Mouse (Mus musculus): ENCODE data around the gene Usp19. TPM values are rescaled to one million over a fixed set of nuclear protein-coding genes. Genes with fewer than 3 reads are reported as not detected.

Usp19 gene
- polyA plus RNA-seq, 1 experiment from 2014 or later = 84.2 TPM

DNA sequence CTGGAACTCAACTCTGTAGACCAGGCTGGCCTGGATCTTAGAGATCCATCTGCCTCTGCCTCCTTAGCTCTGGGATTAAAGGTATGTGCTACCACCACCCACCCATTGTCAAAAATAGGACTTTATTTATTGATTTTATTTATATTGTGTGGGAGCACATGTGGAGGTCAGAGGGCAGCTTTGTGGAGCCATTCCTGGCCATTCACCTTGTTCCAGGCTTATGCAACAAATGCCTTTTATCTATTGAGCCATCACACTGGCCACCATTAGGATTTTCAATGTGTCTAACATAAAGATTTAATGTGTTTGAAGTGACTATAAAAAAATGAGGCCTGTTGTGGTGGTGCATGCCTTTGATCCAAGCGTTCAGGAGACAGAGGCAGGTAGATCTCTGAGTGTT, 41.1 kb downstream of the Usp19 start:
- Histone ChIP-seq H3K4me2 (no peak overlapping the region), H3K4me3 (no peak overlapping the region), H3K27ac (ENCODE audit: poor library complexity, severe bottlenecking) (no peak overlapping the region), H3K9ac (no peak overlapping the region), H3K4me1 (replicated peaks) (no peaks in the 10 kb centered on the region), H3K27me3 (replicated peaks) (no peaks in the 10 kb centered on the region), H3K9me3 (replicated peaks) (no peaks in the 10 kb centered on the region), H3K36me3 (peaks cover 83% of the 10 kb centered on the region)
- WGBS = 95% methylated on average over 1 of the region's 1 CpGs
- ATAC-seq (ENCODE audit: insufficient number of reproducible peaks, low FRiP score) = no peak

DNA sequence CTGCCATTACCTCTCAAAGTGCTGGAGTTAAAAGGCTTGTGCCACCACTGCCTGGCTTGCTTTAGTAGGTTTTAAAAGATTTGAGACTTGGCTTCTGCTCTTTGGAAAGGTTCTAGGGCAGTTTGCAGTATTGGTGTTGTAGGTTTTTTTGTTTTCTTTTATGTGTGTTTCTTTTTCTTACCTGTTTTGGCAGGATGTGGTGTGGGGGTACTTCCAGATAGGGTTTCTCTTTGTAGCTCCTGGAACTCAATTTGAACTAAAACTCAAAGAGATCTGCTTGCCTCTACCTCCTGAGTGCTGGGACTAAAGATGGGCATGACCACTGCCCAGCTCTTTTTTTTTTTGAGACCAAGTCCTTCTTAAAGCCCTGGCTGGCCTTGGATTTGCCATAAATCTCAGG, 50.4 kb downstream of the Usp19 start:
- H3K4me1 ChIP-seq (replicated peaks) = no peaks in the 10 kb centered on the region
- no peak overlapping the region for H3K27ac ChIP-seq (ENCODE audit: poor library complexity, severe bottlenecking)
- H3K4me3 ChIP-seq = no peak overlapping the region
- H3K36me3 ChIP-seq = peaks cover 89% of the 10 kb centered on the region
- H3K27me3 ChIP-seq (replicated peaks) = no peaks in the 10 kb centered on the region
- H3K9me3 ChIP-seq (replicated peaks) = no peaks in the 10 kb centered on the region
- no peak overlapping the region for H3K4me2 ChIP-seq
- no peak overlapping the region for H3K9ac ChIP-seq
- ATAC-seq (ENCODE audit: insufficient number of reproducible peaks, low FRiP score) = no peak

DNA sequence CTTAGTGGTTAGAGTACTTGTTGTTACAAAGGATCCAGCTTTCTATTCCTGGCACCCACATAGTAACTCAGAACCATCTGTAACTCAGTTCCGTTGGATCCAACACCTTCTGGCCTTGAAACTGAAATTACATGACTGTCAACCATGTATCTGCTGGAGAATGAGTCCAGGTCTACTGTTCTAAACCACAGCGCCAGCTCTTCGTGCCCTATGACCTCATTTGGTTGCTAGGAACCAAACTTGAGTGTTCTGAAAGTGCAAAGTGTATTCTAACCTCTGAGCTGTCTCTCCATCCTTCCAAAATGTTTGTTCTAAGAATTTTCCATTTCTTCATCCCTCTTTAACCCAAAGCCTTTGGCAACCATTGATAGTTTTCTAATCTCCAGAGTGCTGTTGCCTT, 55.6 kb downstream of the Usp19 start:
- H3K9ac ChIP-seq = no peak overlapping the region
- no peak overlapping the region for H3K27ac ChIP-seq (ENCODE audit: poor library complexity, severe bottlenecking)
- no peak for ATAC-seq (ENCODE audit: insufficient number of reproducible peaks, low FRiP score)

DNA sequence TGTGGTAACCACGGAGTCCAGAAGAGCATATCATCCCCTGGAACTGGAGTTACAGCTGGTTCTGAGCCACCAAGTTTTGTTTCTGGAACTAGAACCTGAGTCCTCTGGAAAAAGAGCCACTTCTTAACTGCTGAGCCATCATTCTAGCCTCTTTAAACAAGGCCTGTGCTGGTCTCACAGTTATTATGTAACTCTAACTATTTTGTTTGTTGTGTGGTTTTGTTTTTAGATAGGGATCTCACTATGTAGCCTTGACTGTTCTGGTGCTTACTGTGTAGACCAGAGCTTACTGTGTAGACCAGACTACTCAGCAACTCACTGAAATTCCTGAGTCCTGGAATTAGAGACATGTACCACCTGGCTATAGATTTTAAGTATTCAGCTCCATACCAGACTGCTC, 56.5 kb downstream of the Usp19 start:
- Histone ChIP-seq H3K36me3 (peaks cover 88% of the 10 kb centered on the region), H3K4me1 (replicated peaks) (0 out of 2 replicates have a peak, but pooled peaks cover 2% of the 10 kb centered on the region), H3K4me3 (no peak overlapping the region), H3K27ac (ENCODE audit: poor library complexity, severe bottlenecking) (no peak overlapping the region), H3K9ac (no peak overlapping the region), H3K4me2 (no peak overlapping the region), H3K9me3 (replicated peaks) (no peaks in the 10 kb centered on the region), H3K27me3 (replicated peaks) (no peaks in the 10 kb centered on the region)
- ATAC-seq (ENCODE audit: insufficient number of reproducible peaks, low FRiP score) = no peak
- WGBS = 91% methylated on average over 1 of the region's 1 CpGs

More for the DNA sequence above, 55.6 kb downstream of the Usp19 start:
- no peak overlapping the region for H3K4me3 ChIP-seq
- H3K4me2 ChIP-seq = no peak overlapping the region
- no peaks in the 10 kb centered on the region for H3K9me3 ChIP-seq (replicated peaks)
- peaks cover 92% of the 10 kb centered on the region for H3K36me3 ChIP-seq
- no peaks in the 10 kb centered on the region for H3K27me3 ChIP-seq (replicated peaks)
- no peaks in the 10 kb centered on the region for H3K4me1 ChIP-seq (replicated peaks)
- 91% methylated on average over 3 of the region's 3 CpGs for WGBS

Other genes with a start within 250 kb of the Usp19 start
- 188 and 200 TPM in 2 replicates for gene Dag1, start 226.6 kb upstream of the Usp19 start, polyA plus RNA-seq (2016; fragmentation: Nextera tagmentation; extraction: Ambion mirVana)
- 22.5 and 22.6 TPM in 2 replicates for gene Nicn1, start 200.2 kb upstream of the Usp19 start, polyA plus RNA-seq (2016; fragmentation: Nextera tagmentation; extraction: Ambion mirVana)
- 11.7 and 13.3 TPM in 2 replicates for gene Amt, start 193.7 kb upstream of the Usp19 start, polyA plus RNA-seq (2016; fragmentation: Nextera tagmentation; extraction: Ambion mirVana)
- gene Rhoa, start 184.5 kb upstream of the Usp19 start, polyA plus RNA-seq (2016; fragmentation: Nextera tagmentation; extraction: Ambion mirVana) = 348 and 367 TPM in 2 replicates
- gene Tcta, start 184.4 kb upstream of the Usp19 start, polyA plus RNA-seq (2016; fragmentation: Nextera tagmentation; extraction: Ambion mirVana) = 31.2 and 35.3 TPM in 2 replicates
- 1,088 and 1,118 TPM in 2 replicates for gene Gpx1, start 151.7 kb upstream of the Usp19 start, polyA plus RNA-seq (2016; fragmentation: Nextera tagmentation; extraction: Ambion mirVana)
- 93.2 and 98.3 TPM in 2 replicates for gene Usp4, start 142.7 kb upstream of the Usp19 start, polyA plus RNA-seq (2016; fragmentation: Nextera tagmentation; extraction: Ambion mirVana)
- gene 1700102P08Rik, start 97.8 kb upstream of the Usp19 start, polyA plus RNA-seq (2016; fragmentation: Nextera tagmentation; extraction: Ambion mirVana) = 0.40 and 0.55 TPM in 2 replicates
- gene Ccdc36, start 62.1 kb upstream of the Usp19 start, polyA plus RNA-seq (2016; fragmentation: Nextera tagmentation; extraction: Ambion mirVana) = 1.0 and 1.5 TPM in 2 replicates
- not detected in 2 replicates for gene BC048562, start 54.1 kb upstream of the Usp19 start, polyA plus RNA-seq (2016; fragmentation: Nextera tagmentation; extraction: Ambion mirVana)
- gene Ccdc71, start 30.1 kb upstream of the Usp19 start, polyA plus RNA-seq (2016; fragmentation: Nextera tagmentation; extraction: Ambion mirVana) = 39.1 and 39.2 TPM in 2 replicates
- gene Klhdc8b, start 29.0 kb upstream of the Usp19 start, polyA plus RNA-seq (2016; fragmentation: Nextera tagmentation; extraction: Ambion mirVana) = 96.5 and 99.1 TPM in 2 replicates
- gene Lamb2, start 10.9 kb upstream of the Usp19 start, polyA plus RNA-seq (2016; fragmentation: Nextera tagmentation; extraction: Ambion mirVana) = 67.2 and 68.6 TPM in 2 replicates
- 70.1 and 73.1 TPM in 2 replicates for gene Qars, start 17.1 kb downstream of the Usp19 start, polyA plus RNA-seq (2016; fragmentation: Nextera tagmentation; extraction: Ambion mirVana)
- 108 and 115 TPM in 2 replicates for gene Qrich1, start 26.2 kb downstream of the Usp19 start, polyA plus RNA-seq (2016; fragmentation: Nextera tagmentation; extraction: Ambion mirVana)
- 105 and 115 TPM in 2 replicates for gene Impdh2, start 69.7 kb downstream of the Usp19 start, polyA plus RNA-seq (2016; fragmentation: Nextera tagmentation; extraction: Ambion mirVana)
- gene Ndufaf3, start 76.8 kb downstream of the Usp19 start, polyA plus RNA-seq (2016; fragmentation: Nextera tagmentation; extraction: Ambion mirVana) = 49.9 and 55.5 TPM in 2 replicates
- gene Dalrd3, start 79.3 kb downstream of the Usp19 start, polyA plus RNA-seq (2016; fragmentation: Nextera tagmentation; extraction: Ambion mirVana) = 89.4 and 91.4 TPM in 2 replicates
- 79.4 and 80.8 TPM in 2 replicates for gene Wdr6, start 88.1 kb downstream of the Usp19 start, polyA plus RNA-seq (2016; fragmentation: Nextera tagmentation; extraction: Ambion mirVana)
- 18.9 and 21.2 TPM in 2 replicates for gene P4htm, start 107.1 kb downstream of the Usp19 start, polyA plus RNA-seq (2016; fragmentation: Nextera tagmentation; extraction: Ambion mirVana)
- gene Arih2, start 158.8 kb downstream of the Usp19 start, polyA plus RNA-seq (2016; fragmentation: Nextera tagmentation; extraction: Ambion mirVana) = 49.1 and 49.7 TPM in 2 replicates
- 57.1 and 59.3 TPM in 2 replicates for gene Slc25a20, start 171.5 kb downstream of the Usp19 start, polyA plus RNA-seq (2016; fragmentation: Nextera tagmentation; extraction: Ambion mirVana)
- gene Prkar2a, start 198.7 kb downstream of the Usp19 start, polyA plus RNA-seq (2016; fragmentation: Nextera tagmentation; extraction: Ambion mirVana) = 41.8 and 44.0 TPM in 2 replicates

All from heart, embryonic 12.5 days (tissue).